Comparison of ENCODE assay signal across 8 mouse cellular contexts in genomic region chr6:114723925-114724324, GRCm38 (mm10).
DNase-seq lines count a peak whose midpoint lies in the region; ATAC-seq and TF ChIP-seq lines count a peak whose summit lies in the region.

No protein-coding gene starts in this region.

- H3K9ac ChIP-seq in liver, adult 2 months (ENCODE audit: low read depth, low read length) = no peak overlapping the region
- H3K9ac ChIP-seq in liver, embryonic 12.5 days = no peak overlapping the region
- H3K9ac ChIP-seq in limb, embryonic 11.5 days (ENCODE audit: low read length) = no peak overlapping the region
- no peak overlapping the region for H3K9ac ChIP-seq in neural tube, embryonic 11.5 days (ENCODE audit: low read length)

- no peak overlapping the region for H3K4me2 ChIP-seq in liver, embryonic 12.5 days
- H3K4me2 ChIP-seq in limb, embryonic 11.5 days (ENCODE audit: low read depth, severe bottlenecking) = no peak overlapping the region
- no peak overlapping the region for H3K4me2 ChIP-seq in neural tube, embryonic 11.5 days (ENCODE audit: low read depth)

- TF ChIP-seq CTCF in liver, adult 2 months (IDR thresholded peaks at IDR 0.05; ENCODE audit: low read depth, low read length) = peak; percentile 26; the same call in 1 of the 2 replicates
- peak; percentile 73 for TF ChIP-seq CTCF in kidney, adult 2 months (conservative IDR thresholded peaks at IDR 0.05; ENCODE audit: insufficient read depth, insufficient read length, low read depth, low read length)

- WGBS in liver, adult 2 months = 57% methylated on average over 9 of the region's 9 CpGs
- 37% methylated on average over 9 of the region's 9 CpGs for WGBS in liver, embryonic 12.5 days (ENCODE audit: insufficient replicate concordance)
- WGBS in kidney, adult 2 months = 16% methylated on average over 9 of the region's 9 CpGs
- 23% methylated on average over 9 of the region's 9 CpGs for WGBS in limb, embryonic 11.5 days
- 27% methylated on average over 9 of the region's 9 CpGs for WGBS in neural tube, embryonic 11.5 days

- no peak for ATAC-seq in liver, embryonic 12.5 days
- ATAC-seq in limb, embryonic 11.5 days (ENCODE audit: insufficient number of reproducible peaks, low FRiP score, low TSS enrichment, low read depth) = peak; percentile 52; the same call in 1 of the 2 replicates
- ATAC-seq in neural tube, embryonic 11.5 days (ENCODE audit: insufficient read depth, low FRiP score, low TSS enrichment) = no peak
- no peak for ATAC-seq in inflammation-experienced regulatory T-cells, adult 6 months

- H3K4me1 ChIP-seq in liver, adult 2 months (ENCODE audit: control insufficient read depth, insufficient read depth, low read length) = no peaks in the 10 kb centered on the region
- peaks cover 11% of the 10 kb centered on the region for H3K4me1 ChIP-seq in liver, embryonic 12.5 days
- H3K4me1 ChIP-seq in kidney, adult 2 months (ENCODE audit: control insufficient read depth, insufficient read depth, low read length) = no peaks in the 10 kb centered on the region
- peaks cover 18% of the 10 kb centered on the region for H3K4me1 ChIP-seq in limb, embryonic 11.5 days (ENCODE audit: control insufficient read depth, insufficient read depth, low read length)
- H3K4me1 ChIP-seq in neural tube, embryonic 11.5 days (ENCODE audit: control insufficient read depth, insufficient read depth, low read length) = peaks cover 6% of the 10 kb centered on the region

- no peak for TF ChIP-seq POLR2A in liver, adult 2 months (IDR thresholded peaks at IDR 0.05; ENCODE audit: extremely low read depth, insufficient read depth, low read length)
- TF ChIP-seq POLR2A in kidney, adult 2 months (IDR thresholded peaks at IDR 0.05; ENCODE audit: low read depth, low read length) = no peak

- no peaks in the 10 kb centered on the region for H3K79me2 ChIP-seq in liver, adult 2 months (ENCODE audit: control insufficient read depth, insufficient read depth, low read length)

- H3K36me3 ChIP-seq in liver, adult 2 months (ENCODE audit: control insufficient read depth, insufficient read depth, low read length) = peaks cover 13% of the 10 kb centered on the region
- H3K36me3 ChIP-seq in liver, embryonic 12.5 days = no peaks in the 10 kb centered on the region
- H3K36me3 ChIP-seq in kidney, adult 2 months (ENCODE audit: control insufficient read depth, insufficient read depth, low read length) = no peaks in the 10 kb centered on the region
- no peaks in the 10 kb centered on the region for H3K36me3 ChIP-seq in limb, embryonic 11.5 days (ENCODE audit: control insufficient read depth, insufficient read depth, low read length)
- no peaks in the 10 kb centered on the region for H3K36me3 ChIP-seq in neural tube, embryonic 11.5 days (ENCODE audit: control insufficient read depth, insufficient read depth, low read length)

- no peak overlapping the region for H3K4me3 ChIP-seq in liver, adult 2 months (ENCODE audit: insufficient read depth, low read depth, low read length)
- H3K4me3 ChIP-seq in liver, embryonic 12.5 days = no peak overlapping the region
- H3K4me3 ChIP-seq in kidney, adult 2 months (ENCODE audit: insufficient read depth, low read depth, low read length) = no peak overlapping the region
- H3K4me3 ChIP-seq in limb, embryonic 11.5 days (ENCODE audit: low read depth, low read length) = no peak overlapping the region
- no peak overlapping the region for H3K4me3 ChIP-seq in neural tube, embryonic 11.5 days (ENCODE audit: low read depth, low read length)

- no peak overlapping the region for H3K27ac ChIP-seq in liver, adult 2 months (replicated peaks; ENCODE audit: insufficient read depth, low read depth, low read length)
- H3K27ac ChIP-seq in liver, embryonic 12.5 days = no peak overlapping the region
- H3K27ac ChIP-seq in kidney, adult 2 months (ENCODE audit: insufficient read depth, low read depth, low read length) = no peak overlapping the region
- H3K27ac ChIP-seq in limb, embryonic 11.5 days (replicated peaks; ENCODE audit: low read depth, low read length) = no peak overlapping the region
- no peak overlapping the region for H3K27ac ChIP-seq in neural tube, embryonic 11.5 days (ENCODE audit: low read depth, low read length)

- H3K9me3 ChIP-seq in liver, embryonic 12.5 days (replicated peaks) = no peaks in the 10 kb centered on the region
- H3K9me3 ChIP-seq in limb, embryonic 11.5 days (ENCODE audit: control insufficient read depth, low read length) = no peaks in the 10 kb centered on the region
- H3K9me3 ChIP-seq in neural tube, embryonic 11.5 days (ENCODE audit: control insufficient read depth, low read length) = no peaks in the 10 kb centered on the region

- no peak for DNase-seq in liver, adult 2 months (ENCODE audit: extremely low read depth, low read depth, low spot score)
- peak; percentile 20 for DNase-seq in cerebellum, adult 9-10 months
- peak; percentile 68 to 77 for DNase-seq in frontal cortex, postnatal 36 days (ENCODE audit: low spot score in 2 of 2)
- peak; percentile 48 for DNase-seq in kidney, adult 2 months
- DNase-seq in limb, embryonic 11.5 days (ENCODE audit: low spot score) = peak; percentile 79
- DNase-seq in neural tube, embryonic 11.5 days (ENCODE audit: low spot score) = peak; percentile 71

- H3K27me3 ChIP-seq in liver, adult 2 months (ENCODE audit: control insufficient read depth, insufficient read depth, low read length) = no peaks in the 10 kb centered on the region
- H3K27me3 ChIP-seq in liver, embryonic 12.5 days (replicated peaks) = no peaks in the 10 kb centered on the region
- H3K27me3 ChIP-seq in kidney, adult 2 months (replicated peaks; ENCODE audit: control insufficient read depth, insufficient read depth, low read length) = no peaks in the 10 kb centered on the region
- no peaks in the 10 kb centered on the region for H3K27me3 ChIP-seq in limb, embryonic 11.5 days (ENCODE audit: control insufficient read depth, insufficient read depth, low read length)
- no peaks in the 10 kb centered on the region for H3K27me3 ChIP-seq in neural tube, embryonic 11.5 days (ENCODE audit: control insufficient read depth, insufficient read depth, low read length)
